Mouse (Mus musculus) lung, adult 2 months (tissue): ENCODE results near the gene BC029722.
A peak's percentile ranks its signal among the peaks of the same experiment; 100 is the strongest.

Experiments
- CTCF ChIP-seq: fragments of 200-500 bp; IDR thresholded peaks from 2 replicates; pipeline ENCODE4 v1.5.1; 2011; ENCODE audit warnings: mild to moderate bottlenecking, low read length, control low read depth; ENCODE audit not compliant: insufficient read depth
- POLR2A ChIP-seq: fragments of 200-500 bp; IDR thresholded peaks from 2 replicates; pipeline ENCODE4 v1.6.1; 2011; ENCODE audit warnings: low read depth, mild to moderate bottlenecking, control low read depth, low read length, borderline replicate concordance; ENCODE audit errors: extremely low read depth

GRCm38 (mm10) chr2:155811821-155812396 is 7.3 kb downstream of the BC029722 start:
- TF ChIP-seq POLR2A: no peak
- peak; percentile 98 for TF ChIP-seq CTCF
